Mouse (Mus musculus): ENCODE results near the gene Mgat2.
"Not testable (repeated sequence)": the region's sequence is repeated elsewhere in the genome, so short reads cannot be mapped to it uniquely, and the experiment has no call there.

Gene Mgat2

DNA sequence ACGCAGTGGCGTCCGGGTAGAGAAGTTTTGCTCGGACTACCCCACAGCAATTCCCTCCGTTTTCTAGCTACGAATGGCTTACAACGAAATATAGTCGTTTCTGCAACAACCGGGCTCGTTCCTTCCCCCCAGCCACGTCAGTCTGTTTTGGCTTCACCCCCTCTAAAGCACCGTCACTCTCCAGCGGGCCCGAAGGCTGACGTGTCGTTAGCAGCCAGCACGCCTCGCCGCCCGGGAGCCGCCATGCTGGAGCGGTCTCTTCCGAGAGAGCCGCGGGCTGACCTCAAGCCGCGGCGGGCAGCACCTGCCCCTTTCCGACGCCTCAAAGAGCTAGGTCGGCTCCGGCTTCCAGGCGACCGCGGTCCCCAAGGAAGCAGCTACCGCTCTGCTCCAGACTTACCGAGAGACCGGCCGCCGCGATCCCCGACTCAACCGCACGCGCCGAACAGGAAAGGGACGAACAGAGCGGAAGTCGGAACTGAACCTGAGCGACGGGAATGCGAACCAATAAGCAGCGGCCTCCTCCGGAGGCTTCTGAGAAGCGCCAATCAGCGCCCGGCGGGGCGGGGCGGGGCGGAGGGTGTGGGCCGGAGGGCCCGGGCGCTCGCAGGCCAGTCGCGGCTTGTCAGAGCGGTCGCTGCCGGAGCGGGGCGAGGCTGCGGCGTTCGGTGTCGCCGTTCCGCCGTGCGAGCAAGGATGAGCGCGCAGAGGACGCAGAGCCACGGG lies at the start of gene Mgat2, which contains the start of gene Rpl36al:
Mgat2 (plus strand) TSS at position 575 of the 726 bp plus-strand sequence.
Rpl36al (minus strand) TSS at position 501 of the 726 bp plus-strand sequence.
- peak; percentile 97 to 98 for DNase-seq (ENCODE audit: low spot score in 2 of 2)

DNA sequence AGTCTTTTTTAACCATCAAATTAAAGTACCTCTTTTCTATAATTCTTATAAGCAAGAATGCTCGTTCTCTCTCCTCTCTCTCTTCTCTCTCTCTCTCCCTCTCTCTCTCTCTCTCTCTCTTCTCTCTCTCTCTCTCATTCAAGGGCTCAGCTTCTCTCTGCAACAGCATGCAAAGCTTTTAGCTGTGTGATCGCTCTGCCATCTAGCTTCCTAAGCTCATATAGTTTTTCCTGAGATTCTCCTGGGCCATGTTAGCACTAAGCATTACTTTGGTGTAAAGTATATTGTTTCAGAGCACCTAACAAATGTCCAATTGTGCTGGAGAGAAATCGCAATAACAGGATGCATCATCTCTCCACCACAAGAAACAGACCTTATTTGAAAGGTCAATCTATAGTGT lies 44.8 kb upstream of the Mgat2 start:
- DNase-seq (ENCODE audit: low spot score in 2 of 2), result no peak

DNA sequence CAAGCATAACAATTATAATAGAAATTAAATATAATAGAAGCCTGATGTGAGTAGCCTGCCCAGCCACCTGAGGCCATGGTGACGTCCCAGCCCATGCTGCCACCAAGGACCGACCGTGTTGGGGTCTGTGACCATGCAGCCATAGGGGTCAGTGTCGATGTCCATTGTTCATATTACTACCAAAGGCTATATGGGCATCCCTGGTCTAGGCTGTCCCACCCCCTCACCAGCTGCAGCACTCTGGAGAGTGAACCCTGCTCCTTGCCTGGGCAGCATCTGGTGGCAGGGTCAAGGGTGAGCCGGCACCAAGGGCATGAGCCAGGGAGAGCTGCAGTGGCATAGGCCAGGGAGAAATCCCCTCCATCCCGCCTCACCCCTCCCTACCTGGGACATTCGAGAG lies 44.1 kb upstream of the Mgat2 start:
- no peak for DNase-seq (ENCODE audit: low spot score in 2 of 2)

DNA sequence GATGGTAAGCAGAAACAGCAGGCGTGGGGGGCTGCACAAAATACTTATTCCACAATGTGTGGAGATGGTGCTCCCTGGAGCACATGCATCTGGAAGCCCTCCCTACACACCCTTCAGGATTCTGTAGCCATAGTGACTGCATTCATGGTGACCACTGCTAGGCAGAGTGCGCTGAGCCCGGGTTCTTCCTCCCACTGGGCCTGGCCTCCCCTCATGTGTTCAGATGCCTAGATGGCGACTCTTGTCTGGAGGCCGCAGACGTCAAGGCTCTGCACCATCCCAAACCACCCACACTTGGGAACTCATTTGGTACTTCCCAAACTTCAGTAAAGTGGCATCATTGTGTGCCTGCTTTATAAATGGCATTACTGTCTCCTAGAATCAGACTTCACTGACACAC lies 40.5 kb upstream of the Mgat2 start:
- DNase-seq (ENCODE audit: low spot score in 2 of 2), result no peak

DNA sequence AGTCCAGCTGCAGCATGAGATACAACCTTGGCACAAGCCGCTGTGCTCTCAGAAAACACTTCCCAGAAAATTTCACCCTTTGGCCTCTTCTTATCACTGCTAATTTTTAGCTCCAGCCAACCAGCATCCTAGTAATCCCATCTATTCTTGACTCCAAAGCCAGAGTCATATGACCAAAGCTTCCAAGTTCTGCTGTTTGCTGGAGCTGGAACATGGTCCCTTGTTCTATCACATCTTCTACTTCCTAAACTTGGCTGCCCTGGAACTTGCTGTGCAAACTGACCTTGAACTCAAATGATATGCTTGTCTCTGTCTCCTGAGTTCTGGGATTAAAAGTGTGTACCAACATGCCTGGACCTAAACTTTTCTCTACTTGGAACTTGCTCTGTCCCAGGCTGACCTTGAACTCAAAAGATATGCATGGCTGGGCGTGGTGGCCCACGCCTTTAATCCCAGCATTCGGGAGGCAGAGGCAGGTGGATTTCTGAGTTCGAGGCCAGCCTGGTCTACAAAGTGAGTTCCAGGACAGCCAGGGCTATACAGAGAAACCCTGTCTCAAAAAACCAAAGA lies 36.7 kb upstream of the Mgat2 start:
- DNase-seq (ENCODE audit: low spot score in 2 of 2), result no peak

DNA sequence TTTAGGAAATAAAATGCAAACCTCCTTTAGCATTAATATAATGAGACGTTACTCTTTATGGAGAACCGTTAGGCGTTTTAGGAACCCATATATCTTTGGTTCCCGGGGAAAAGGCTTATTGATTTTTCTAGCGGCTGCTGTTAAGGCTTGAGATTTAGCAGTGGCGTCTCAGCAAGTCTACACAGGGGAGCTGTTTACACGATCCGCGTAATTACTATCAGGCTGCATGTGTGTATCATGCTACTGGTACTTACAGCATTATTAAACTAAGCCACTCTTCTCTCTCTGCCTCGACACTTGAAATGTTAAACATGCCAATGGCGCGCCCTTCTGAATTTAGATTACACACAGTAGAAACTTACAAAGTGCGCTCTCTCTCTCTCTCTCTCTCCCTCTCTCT lies 33.9 kb upstream of the Mgat2 start:
- no peak for DNase-seq (ENCODE audit: low spot score in 2 of 2)

DNA sequence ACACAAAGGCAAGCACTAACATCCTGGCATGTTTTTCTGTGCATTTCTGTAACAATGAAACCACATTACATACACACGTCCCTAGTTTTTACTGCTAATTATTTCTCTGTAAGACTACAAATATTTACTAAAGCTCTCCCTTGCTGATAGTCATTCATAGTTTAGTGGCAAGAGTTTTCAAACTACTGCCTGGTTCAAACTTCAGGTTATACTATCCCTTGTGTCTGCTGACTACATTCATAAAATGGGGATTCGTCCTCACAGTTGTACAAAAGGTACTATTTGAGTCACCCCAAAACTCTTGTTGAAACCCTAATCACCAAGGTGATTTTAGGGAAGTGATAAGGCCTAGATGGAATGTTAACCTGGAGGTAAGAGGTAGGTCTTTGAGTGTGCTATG lies 28.0 kb upstream of the Mgat2 start:
- no peak for DNase-seq (ENCODE audit: low spot score in 2 of 2)

DNA sequence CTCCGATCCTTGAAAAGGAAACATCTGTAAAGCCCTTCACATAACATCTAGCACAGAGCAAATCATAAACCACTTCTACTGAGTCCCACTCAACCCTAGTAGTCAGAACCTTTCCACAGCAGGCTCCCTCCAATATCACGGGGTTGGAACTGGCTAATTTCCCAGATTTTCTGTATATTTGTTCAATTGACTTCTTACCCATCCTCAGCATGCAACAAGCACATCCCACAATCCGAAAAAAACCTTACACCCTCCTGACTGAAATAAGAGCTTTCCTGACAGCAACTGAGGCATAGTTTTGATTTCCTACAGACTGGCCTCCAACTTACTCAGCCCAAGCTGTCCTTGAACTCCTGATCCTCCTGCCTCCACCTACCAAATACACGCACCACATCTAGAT lies 27.5 kb upstream of the Mgat2 start:
- DNase-seq (ENCODE audit: low spot score in 2 of 2), result no peak

DNA sequence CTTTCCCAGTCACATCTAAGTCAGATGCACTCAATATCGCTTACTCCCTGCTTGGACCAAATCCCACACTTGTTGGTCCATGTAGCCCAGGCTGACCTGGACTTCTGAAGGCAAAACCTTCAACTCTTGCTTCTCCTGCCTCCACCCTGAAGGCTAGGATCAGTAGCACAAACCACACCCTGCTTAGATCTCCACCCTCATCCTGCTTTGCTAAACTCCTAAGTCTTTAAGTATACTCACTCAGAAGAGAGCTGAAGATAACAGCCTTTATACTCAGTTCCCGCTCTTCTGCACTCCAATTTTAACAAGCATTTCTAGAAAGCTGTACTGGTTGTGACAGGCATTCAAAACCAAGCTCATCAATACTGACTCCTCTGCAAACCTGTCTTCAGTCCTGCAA lies 26.9 kb upstream of the Mgat2 start:
- DNase-seq (ENCODE audit: low spot score in 2 of 2), result no peak

DNA sequence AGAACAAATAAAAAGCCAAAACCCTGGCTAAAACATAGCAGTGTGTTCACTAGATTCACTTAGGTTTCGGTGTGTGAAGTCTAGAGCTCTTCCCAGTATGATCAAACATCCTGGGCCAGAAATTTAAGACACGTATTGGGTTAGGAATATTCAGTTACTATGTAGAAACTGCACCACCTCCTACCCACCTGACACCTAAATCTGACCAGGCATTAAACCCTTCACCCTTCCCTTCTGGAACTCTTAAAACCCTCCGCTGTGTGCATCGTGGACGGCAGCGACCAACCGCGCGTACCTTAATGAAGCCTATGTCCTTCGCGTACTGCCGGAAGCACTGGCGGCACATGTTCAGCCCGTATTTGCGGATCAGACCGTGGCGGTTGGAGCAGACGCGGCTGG lies 25.6 kb upstream of the Mgat2 start:
- no peak for DNase-seq (ENCODE audit: low spot score in 2 of 2)

DNA sequence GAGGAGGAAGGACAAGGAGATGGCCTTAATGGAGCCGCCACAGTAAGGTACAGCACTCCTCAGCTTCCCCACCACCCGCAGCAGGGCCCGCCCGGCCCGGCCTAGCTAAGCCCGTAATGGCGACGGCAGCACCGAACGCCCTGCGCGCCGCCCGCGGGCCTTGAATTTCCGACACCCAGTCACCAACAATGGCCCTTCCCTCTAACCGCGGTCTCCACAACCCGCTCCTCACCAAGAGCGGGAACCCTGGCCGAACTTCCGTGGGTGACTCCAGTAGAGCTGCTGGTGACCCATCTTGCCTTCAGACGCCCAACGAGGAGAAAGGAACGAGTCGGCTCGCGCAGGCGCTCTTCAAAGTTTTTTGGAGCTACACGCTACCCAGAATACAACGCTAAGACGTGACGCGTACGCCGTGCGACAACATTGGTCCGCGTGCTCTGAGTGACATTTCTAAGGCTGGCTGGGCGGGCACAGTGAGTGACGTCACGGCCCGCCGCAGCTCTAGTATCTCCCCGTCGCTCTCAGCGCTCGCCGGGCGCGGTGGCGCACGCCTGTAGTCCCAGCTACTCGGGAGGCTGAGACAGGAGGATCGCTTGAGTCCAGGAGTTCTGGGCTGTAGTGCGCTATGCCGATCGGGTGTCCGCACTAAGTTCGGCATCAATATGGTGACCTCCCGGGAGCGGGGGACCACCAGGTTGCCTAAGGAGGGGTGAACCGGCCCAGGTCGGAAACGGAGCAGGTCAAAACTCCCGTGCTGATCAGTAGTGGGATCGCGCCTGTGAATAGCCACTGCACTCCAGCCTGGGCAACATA lies 25.0 kb upstream of the Mgat2 start, which contains the start of gene Rps29:
Rps29 (minus strand) TSS at position 422 of the 813 bp plus-strand sequence.
- peak; percentile 98 to 99 for DNase-seq (ENCODE audit: low spot score in 2 of 2)

DNA sequence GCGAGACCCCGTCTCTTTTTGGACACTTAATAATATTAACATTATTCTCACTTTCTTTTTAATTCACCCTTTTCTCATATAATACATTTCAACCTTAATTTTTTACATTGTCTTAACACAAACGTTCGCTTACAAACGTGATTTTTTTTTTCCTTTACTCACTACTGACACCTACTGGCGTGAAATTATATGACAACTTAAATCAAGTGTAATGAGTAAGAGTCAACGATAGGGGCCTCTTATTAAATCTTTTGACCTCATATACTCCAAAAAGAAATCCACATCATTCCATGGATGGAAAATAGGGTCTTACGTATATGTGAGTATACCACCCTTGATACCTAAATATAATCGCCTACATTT lies 24.4 kb upstream of the Mgat2 start:
- DNase-seq (ENCODE audit: low spot score in 2 of 2), result peak in 1 of 2 experiments; percentile 22

DNA sequence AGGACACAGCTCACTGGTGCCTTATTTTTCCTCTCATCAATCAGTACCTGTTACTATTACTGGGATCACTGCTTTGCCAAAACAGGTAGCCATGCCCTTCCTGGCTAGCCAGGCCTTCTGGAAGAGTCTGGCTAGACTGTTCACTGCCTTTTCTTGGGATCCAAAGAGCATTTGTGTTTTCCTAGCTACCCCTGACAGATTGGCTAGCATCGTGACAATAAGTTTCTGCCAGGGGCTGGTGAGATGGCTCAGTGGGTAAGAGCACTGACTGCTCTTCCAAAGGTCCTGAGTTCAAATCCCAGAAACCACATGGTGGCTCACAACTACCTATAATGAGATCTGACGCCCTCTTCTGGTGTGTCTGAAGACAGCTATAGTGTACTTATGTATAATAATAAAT lies 23.3 kb upstream of the Mgat2 start:
- not testable (repeated sequence) for DNase-seq (ENCODE audit: low spot score in 2 of 2)

DNA sequence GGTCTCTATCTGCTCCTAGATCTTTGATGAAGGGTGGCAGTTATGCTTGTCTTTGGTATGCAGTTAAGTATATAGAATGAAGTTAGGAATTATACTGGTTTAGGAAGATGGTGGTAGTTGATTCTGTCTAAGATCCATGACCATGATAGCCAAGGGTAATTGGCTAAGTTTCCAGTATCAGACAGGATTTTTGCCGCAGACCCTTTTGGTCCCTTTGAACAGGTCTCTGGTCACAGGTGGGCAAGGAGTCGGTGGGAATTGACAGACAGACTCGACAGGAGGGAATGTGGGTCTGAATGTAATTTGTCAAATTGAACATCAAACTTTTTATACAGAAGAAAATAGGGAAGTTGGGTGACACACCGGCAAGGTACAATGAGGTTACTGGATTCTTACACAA lies 20.4 kb upstream of the Mgat2 start:
- DNase-seq (ENCODE audit: low spot score in 2 of 2), result not testable (repeated sequence)

DNA sequence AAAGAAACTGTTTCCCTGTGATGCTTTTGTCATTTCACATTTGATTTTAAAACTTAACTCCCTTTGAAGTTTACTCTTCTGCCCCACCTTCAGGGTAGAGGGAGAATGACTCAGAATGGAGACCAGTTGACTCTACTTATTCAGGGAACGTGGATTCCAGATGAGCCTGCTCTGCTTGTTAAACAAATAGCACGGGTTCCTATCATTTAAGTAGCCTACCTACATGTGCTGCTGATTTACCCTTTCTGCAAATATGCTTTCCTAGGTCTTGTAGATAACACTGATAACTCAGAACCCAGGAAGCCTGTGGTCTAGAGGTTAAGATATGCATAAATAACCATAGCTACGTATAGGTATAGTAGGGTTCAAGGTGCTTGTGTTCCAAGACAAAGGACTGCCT lies 19.1 kb upstream of the Mgat2 start:
- DNase-seq (ENCODE audit: low spot score in 2 of 2), result no peak

DNA sequence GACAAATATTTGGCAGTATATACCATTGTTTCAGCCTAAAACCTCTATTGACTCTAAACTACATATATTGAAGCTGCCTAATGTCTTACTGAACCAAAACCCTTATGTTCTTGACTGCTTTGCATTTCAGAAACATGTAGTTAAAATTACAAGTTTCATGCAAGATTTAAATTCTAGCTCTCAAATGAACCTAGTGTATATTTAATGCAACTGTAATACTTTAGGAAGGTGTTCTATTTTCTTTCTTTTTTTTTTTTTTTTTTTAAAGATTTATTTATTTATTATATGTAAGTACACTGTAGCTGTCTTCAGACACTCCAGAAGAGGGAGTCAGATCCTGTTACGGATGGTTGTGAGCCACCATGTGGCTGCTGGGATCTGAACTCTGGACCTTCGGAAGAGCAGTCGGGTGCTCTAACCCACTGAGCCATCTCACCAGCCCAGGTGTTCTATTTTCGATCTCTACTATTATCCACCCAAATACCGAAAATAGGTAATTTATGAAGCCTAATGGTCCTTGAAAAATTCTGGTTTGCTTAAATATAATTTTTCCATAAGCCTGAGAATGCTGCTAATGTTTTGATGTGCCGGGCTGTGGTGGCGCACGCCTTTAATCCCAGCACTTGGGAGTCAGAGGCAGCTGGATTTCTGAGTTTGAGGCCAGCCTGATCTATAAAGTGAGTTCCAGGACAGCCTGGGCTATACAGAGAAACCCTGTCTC lies 16.9 kb upstream of the Mgat2 start:
- DNase-seq (ENCODE audit: low spot score in 2 of 2), result not testable (repeated sequence)

DNA sequence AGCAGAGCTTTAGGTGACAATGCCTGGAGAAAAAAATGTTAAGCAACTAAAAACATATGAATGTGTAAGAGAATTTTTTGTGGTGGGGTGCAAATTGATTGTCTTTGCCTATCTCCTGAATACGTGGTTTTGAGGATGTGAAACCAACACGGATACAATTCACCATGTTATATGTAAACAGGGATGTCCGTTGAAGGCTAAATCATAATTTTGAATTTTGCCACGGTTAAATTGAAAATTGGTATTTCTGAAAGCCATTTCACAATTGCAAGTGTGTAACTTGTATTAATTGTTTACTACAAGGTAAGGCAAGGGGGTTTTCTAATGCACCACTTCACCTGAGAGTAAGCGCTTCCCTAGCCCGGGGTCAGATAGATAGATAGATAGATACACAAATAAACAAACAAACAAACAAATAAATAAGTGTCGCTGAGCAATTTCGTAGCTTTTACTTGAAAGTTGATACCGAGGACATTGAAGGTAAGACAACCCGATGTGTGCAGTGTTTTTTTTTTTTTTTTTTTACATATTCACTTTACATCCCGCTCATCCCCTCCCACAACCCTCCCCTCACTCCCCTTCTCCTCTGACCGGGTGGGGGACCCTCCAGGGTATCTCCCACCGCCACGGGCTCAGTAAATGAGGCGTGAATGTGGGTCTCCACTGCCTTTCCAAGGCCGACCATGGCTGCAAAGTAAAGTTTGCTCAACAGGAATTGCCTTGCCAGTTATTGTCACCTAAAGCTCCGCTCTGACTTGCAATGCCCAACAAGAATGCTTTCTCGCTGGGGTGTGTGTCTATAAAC lies 16.1 kb upstream of the Mgat2 start:
- no peak for DNase-seq (ENCODE audit: low spot score in 2 of 2)

DNA sequence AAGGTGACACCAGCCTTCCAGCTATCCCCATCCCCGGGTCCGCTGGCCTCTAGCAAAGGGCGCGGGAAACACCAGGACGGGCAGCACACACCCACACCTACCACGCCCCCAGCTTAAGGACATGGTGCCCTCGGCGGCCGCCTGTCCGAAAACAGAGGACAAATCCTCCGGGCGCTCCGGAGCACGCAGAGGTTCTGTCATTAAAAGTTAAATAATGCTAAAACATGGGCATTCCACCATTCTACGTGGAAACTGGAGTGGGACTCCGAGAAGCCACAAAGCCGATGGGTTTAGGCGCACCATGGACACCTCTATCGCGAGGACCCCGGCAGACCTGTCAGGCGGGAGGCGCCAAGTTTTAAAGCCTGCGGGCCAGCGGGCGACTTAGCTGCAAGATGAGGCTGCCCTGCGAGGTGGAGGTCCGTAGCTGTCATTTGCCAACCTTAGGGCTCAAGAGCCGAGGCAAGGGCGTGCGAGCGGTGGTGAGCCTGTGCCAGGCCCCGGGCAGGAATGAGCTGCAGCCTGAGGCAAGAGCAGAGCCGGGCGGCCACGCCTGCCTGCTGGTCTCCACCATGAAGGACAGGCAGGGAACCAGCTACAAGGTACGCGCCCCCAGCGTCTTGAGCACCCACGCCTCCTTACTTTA lies 15.4 kb upstream of the Mgat2 start, which contains the start of gene Lrr1:
Lrr1 (plus strand) TSS at position 354 of the 646 bp plus-strand sequence.
- peak; percentile 88 to 91 for DNase-seq (ENCODE audit: low spot score in 2 of 2)

DNA sequence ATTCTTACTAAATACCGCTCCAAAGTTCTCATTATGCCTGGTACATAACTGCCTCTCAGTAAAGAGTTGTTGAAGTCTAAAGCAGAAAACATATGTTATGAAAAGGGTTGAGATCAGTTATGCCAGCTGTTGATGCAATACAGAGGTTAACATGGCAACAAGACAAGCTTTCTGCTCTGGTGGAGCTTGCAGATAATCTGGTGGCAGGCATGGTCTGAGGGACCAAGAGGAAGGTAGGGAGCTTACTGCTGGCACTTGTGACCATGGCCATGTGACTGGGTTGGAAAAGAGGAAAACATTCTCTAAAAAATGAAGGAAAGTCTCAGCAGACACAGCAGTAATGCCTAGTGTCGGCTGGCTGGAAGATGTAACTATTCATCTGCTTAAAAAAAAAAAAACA lies 12.7 kb upstream of the Mgat2 start:
- no peak for DNase-seq (ENCODE audit: low spot score in 2 of 2)

DNA sequence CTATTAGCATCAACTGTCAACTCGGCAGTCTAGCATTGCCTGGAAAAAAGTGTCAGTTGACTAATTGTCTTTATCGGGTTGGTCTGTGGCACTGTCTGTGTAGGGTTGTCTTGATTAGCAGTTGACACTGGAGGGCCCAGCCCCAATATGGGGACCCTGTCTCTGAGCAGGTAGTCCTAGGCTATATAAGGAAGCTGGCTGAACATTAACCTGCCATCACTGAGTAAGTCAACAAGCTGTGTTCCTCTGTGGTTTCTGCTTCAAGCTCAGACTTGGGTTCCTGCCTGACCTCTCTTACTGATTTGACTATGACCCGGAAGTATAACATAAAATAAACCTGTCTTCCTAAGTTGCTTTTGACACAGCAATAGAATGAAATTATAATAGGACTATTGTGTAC lies 8.0 kb upstream of the Mgat2 start:
- no peak for DNase-seq (ENCODE audit: low spot score in 2 of 2)

DNA sequence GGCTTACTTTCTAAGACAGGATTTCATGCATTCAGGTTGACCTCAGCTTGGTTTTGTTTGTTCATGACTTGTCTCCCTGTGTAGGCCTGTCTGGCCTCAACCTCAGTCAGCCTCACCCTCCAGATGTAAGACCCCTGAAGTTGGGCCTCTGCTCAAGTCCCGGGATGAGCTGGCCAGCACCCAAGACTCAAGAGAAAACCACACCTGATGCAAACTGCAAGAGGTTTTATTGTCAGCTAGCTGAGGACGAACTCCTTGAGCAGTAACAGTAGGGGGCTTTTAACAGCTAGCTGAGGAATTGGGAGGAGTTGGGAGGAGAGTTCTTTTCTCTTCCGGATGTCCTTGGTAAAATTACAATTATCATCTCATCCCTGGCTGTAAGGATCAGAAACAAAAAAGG lies 6.4 kb upstream of the Mgat2 start:
- DNase-seq (ENCODE audit: low spot score in 2 of 2), result no peak

All from frontal cortex, postnatal 36 days (tissue).